Mouse (Mus musculus) midbrain, embryonic 11.5 days (tissue): ENCODE measurements around the gene Tprkb. TPM values are rescaled to one million over a fixed set of nuclear protein-coding genes. Genes with fewer than 3 reads are reported as not detected.
"Not testable (repeated sequence)": the region's sequence is repeated elsewhere in the genome, so short reads cannot be mapped to it uniquely, and the experiment has no call there.

Experiments used
- ATAC-seq: fragments of 200-750 bp; cut with Nextera tagmentation; 2 replicates; pipeline ENCODE4 v1.8.0; 2017; ENCODE audit warnings: moderate TSS enrichment, moderate library complexity; ENCODE audit not compliant: low FRiP score
- DNase-seq: peaks from one replicate; pipeline ENCODE4 v3.0.0; 2015; ENCODE audit warnings: low spot score; ENCODE audit errors: missing footprints
- H3K27ac ChIP-seq: fragments of 300-500 bp; sonication (generic); 2 replicates; pipeline ENCODE4 v1.5.1; 2014; ENCODE audit warnings: low read depth, low read length
- H3K27me3 ChIP-seq: fragments of 300-500 bp; sonication (generic); 2 replicates; pipeline ENCODE4 v1.6.1; 2014; ENCODE audit warnings: mild to moderate bottlenecking, low read length, moderate library complexity, mixed read lengths; ENCODE audit not compliant: control insufficient read depth, insufficient read depth
- H3K36me3 ChIP-seq: fragments of 300-500 bp; sonication (generic); 2 replicates; pipeline ENCODE4 v1.6.1; 2014; ENCODE audit warnings: mild to moderate bottlenecking, low read length, moderate library complexity, mixed read lengths; ENCODE audit not compliant: control insufficient read depth, insufficient read depth
- H3K4me1 ChIP-seq: fragments of 300-500 bp; sonication (generic); 2 replicates; pipeline ENCODE4 v1.6.1; 2014; ENCODE audit warnings: low read length; ENCODE audit not compliant: control insufficient read depth, insufficient read depth
- H3K4me2 ChIP-seq: fragments of 300-500 bp; sonication (generic); 2 replicates; pipeline ENCODE4 v1.6.1; 2014; ENCODE audit warnings: mild to moderate bottlenecking, moderate library complexity
- H3K4me3 ChIP-seq: fragments of 300-500 bp; sonication (generic); 2 replicates; pipeline ENCODE4 v1.5.1; 2014; ENCODE audit warnings: low read depth, low read length
- H3K9ac ChIP-seq: fragments of 300-500 bp; sonication (generic); 2 replicates; pipeline ENCODE4 v1.6.1; 2014; ENCODE audit warnings: low read length
- H3K9me3 ChIP-seq: fragments of 300-500 bp; sonication (generic); 2 replicates; pipeline ENCODE4 v1.6.1; 2016; ENCODE audit warnings: low read length; ENCODE audit not compliant: control insufficient read depth
- WGBS: fragments of 180-500 bp; shearing (Covaris S2); extraction: QIAGEN DNeasy Blood & Tissue Kit; methylation state at CpG from one replicate; pipeline ENCODE4 v1.1.7; 2014; 5-methylcytosine and 5-hydroxymethylcytosine counted together
- polyA plus RNA-seq: library from polyadenylated mRNA; unstranded; fragments of >200 nt; fragmentation: Nextera tagmentation; extraction: Ambion mirVana; gene quantifications from 2 replicates; pipeline ENCODE4 v1.2.1, GENCODE M21; 2014

The Tprkb gene
- polyA plus RNA-seq, 1 experiment from 2014 or later, result 33.6 TPM

GRCm38 (mm10) chr6:85909704-85910103, 2.0 kb upstream of the Tprkb start:
- Histone ChIP-seq H3K4me1 (0 out of 2 replicates have a peak, but pooled peaks cover under 1% of the 10 kb centered on the region), H3K4me2 (no peak overlapping the region), H3K36me3 (no peaks in the 10 kb centered on the region), H3K9ac (no peak overlapping the region), H3K9me3 (no peaks in the 10 kb centered on the region), H3K27me3 (no peaks in the 10 kb centered on the region), H3K27ac (no peak overlapping the region), H3K4me3 (no peak overlapping the region)
- WGBS, result 84% methylated on average over 1 of the region's 1 CpGs
- ATAC-seq (no peak), DNase-seq (no peak)

GRCm38 (mm10) chr6:85915141-85915538, 3.5 kb downstream of the Tprkb start:
- Histone ChIP-seq H3K4me2 (peak overlapping the region; percentile 91), H3K36me3 (no peaks in the 10 kb centered on the region), H3K27me3 (no peaks in the 10 kb centered on the region), H3K4me1 (peaks cover 6% of the 10 kb centered on the region; the same call in 1 of the 2 replicates), H3K27ac (peak overlapping the region; percentile 30; the same call in 1 of the 2 replicates), H3K9ac (peak overlapping the region; percentile 77), H3K9me3 (no peaks in the 10 kb centered on the region), H3K4me3 (peak overlapping the region; percentile 58)
- DNase-seq (no peak), ATAC-seq (no peak; the same call in 1 of the 2 replicates)
- 6% methylated on average over 11 of the region's 11 CpGs for WGBS

- peak within 1 kb of the TSS; percentile 58 for H3K4me3 ChIP-seq
- not testable (repeated sequence) for H3K27me3 ChIP-seq, H3K4me1 ChIP-seq, H3K9me3 ChIP-seq, H3K36me3 ChIP-seq
- peak within 1 kb of the TSS; percentile 63 for H3K27ac ChIP-seq
- peak within 1 kb of the TSS; percentile 77 for H3K9ac ChIP-seq
- WGBS, result under 1% methylated on average over 60 of the region's 61 CpGs
- H3K4me2 ChIP-seq, result peak within 1 kb of the TSS; percentile 91
- peak; percentile 99 for DNase-seq
- ATAC-seq, result peak; percentile 98
Measured at GRCm38 (mm10) chr6:85915539-85916513, 4.2 kb downstream of the Tprkb start, which contains the start of gene Nat8f1. Gene Nat8f1, minus strand, starts transcription at chr6:85915687.

GRCm38 (mm10) chr6:85916596-85916995, 4.9 kb downstream of the Tprkb start:
- peak overlapping the region; percentile 58 for H3K4me3 ChIP-seq
- no peaks in the 10 kb centered on the region for H3K27me3 ChIP-seq
- DNase-seq, result no peak
- H3K9me3 ChIP-seq, result no peaks in the 10 kb centered on the region
- H3K4me2 ChIP-seq, result peak overlapping the region; percentile 91
- 79% methylated on average over 6 of the region's 6 CpGs for WGBS
- H3K27ac ChIP-seq, result no peak overlapping the region
- H3K36me3 ChIP-seq, result no peaks in the 10 kb centered on the region; the same call in 1 of the 2 replicates
- no peak for ATAC-seq
- peak overlapping the region; percentile 77 for H3K9ac ChIP-seq
- H3K4me1 ChIP-seq, result peaks cover 6% of the 10 kb centered on the region; the same call in 1 of the 2 replicates

- H3K4me3 ChIP-seq, H3K9me3 ChIP-seq, ATAC-seq, DNase-seq, H3K27me3 ChIP-seq, H3K36me3 ChIP-seq, H3K27ac ChIP-seq, H3K9ac ChIP-seq, H3K4me1 ChIP-seq, H3K4me2 ChIP-seq: not testable (repeated sequence)
- WGBS, result 96% methylated on average over 3 of the region's 3 CpGs
Measured at GRCm38 (mm10) chr6:85918341-85918740, 6.7 kb downstream of the Tprkb start.

- H3K27ac ChIP-seq, result no peak overlapping the region
- no peaks in the 10 kb centered on the region for H3K27me3 ChIP-seq
- no peaks in the 10 kb centered on the region; the same call in 1 of the 2 replicates for H3K36me3 ChIP-seq
- 93% methylated on average over 4 of the region's 4 CpGs for WGBS
- no peak overlapping the region for H3K4me3 ChIP-seq
- DNase-seq (no peak), ATAC-seq (no peak)
- H3K4me2 ChIP-seq, result no peak overlapping the region
- peaks cover 6% of the 10 kb centered on the region; the same call in 1 of the 2 replicates for H3K4me1 ChIP-seq
- H3K9ac ChIP-seq, result no peak overlapping the region
- H3K9me3 ChIP-seq, result no peaks in the 10 kb centered on the region
Measured at GRCm38 (mm10) chr6:85919401-85919800, 7.7 kb downstream of the Tprkb start.

GRCm38 (mm10) chr6:85923643-85924042, 12.0 kb downstream of the Tprkb start:
- no peak overlapping the region for H3K4me3 ChIP-seq
- no peaks in the 10 kb centered on the region for H3K27me3 ChIP-seq
- H3K4me1 ChIP-seq, result no peaks in the 10 kb centered on the region
- WGBS, result 93% methylated on average over 1 of the region's 1 CpGs
- ATAC-seq, result no peak
- DNase-seq, result no peak
- H3K9ac ChIP-seq, result no peak overlapping the region
- peaks cover 2% of the 10 kb centered on the region; the same call in 1 of the 2 replicates for H3K36me3 ChIP-seq
- H3K27ac ChIP-seq, result no peak overlapping the region
- H3K4me2 ChIP-seq, result no peak overlapping the region
- no peaks in the 10 kb centered on the region for H3K9me3 ChIP-seq

GRCm38 (mm10) chr6:85926709-85927108, 15.0 kb downstream of the Tprkb start:
- no peak for DNase-seq
- 98% methylated on average over 1 of the region's 1 CpGs for WGBS
- Histone ChIP-seq H3K4me2 (no peak overlapping the region), H3K27ac (no peak overlapping the region), H3K36me3 (peaks cover 2% of the 10 kb centered on the region; the same call in 1 of the 2 replicates), H3K9me3 (no peaks in the 10 kb centered on the region), H3K9ac (no peak overlapping the region), H3K27me3 (no peaks in the 10 kb centered on the region), H3K4me1 (no peaks in the 10 kb centered on the region), H3K4me3 (no peak overlapping the region)
- no peak for ATAC-seq
